Mouse (Mus musculus) limb, embryonic 11.5 days (tissue): ENCODE measurements around the gene Steap3. TPM values are rescaled to one million over a fixed set of nuclear protein-coding genes. Genes with fewer than 3 reads are reported as not detected.

Experiments
- ATAC-seq: fragments of 200-750 bp; cut with Nextera tagmentation; 2 replicates; pipeline ENCODE4 v1.8.0; 2017; ENCODE audit warnings: low read depth; ENCODE audit not compliant: insufficient number of reproducible peaks, low FRiP score, low TSS enrichment
- DNase-seq: peaks from one replicate; pipeline ENCODE4 v3.0.0-alpha.2; 2015; ENCODE audit warnings: low spot score
- H3K27ac ChIP-seq: fragments of 300-500 bp; sonication (generic); replicated peaks from 2 replicates; pipeline ENCODE4 v1.5.1; 2014; ENCODE audit warnings: low read depth, mild to moderate bottlenecking, low read length
- H3K27me3 ChIP-seq: fragments of 300-500 bp; sonication (generic); 2 replicates; pipeline ENCODE4 v1.6.1; 2014; ENCODE audit warnings: mild to moderate bottlenecking, low read length, mixed read lengths; ENCODE audit not compliant: control insufficient read depth, insufficient read depth
- H3K36me3 ChIP-seq: fragments of 300-500 bp; sonication (generic); 2 replicates; pipeline ENCODE4 v1.6.1; 2014; ENCODE audit warnings: mild to moderate bottlenecking, low read length, moderate library complexity, mixed read lengths; ENCODE audit not compliant: control insufficient read depth, insufficient read depth
- H3K4me1 ChIP-seq: fragments of 300-500 bp; sonication (generic); 2 replicates; pipeline ENCODE4 v1.6.1; 2014; ENCODE audit warnings: low read length, mixed read lengths; ENCODE audit not compliant: control insufficient read depth, insufficient read depth
- H3K4me2 ChIP-seq: fragments of 300-500 bp; sonication (generic); 2 replicates; pipeline ENCODE4 v1.6.1; 2014; ENCODE audit warnings: low read depth, mild to moderate bottlenecking, moderate library complexity; ENCODE audit not compliant: severe bottlenecking
- H3K4me3 ChIP-seq: fragments of 300-500 bp; sonication (generic); 2 replicates; pipeline ENCODE4 v1.5.1; 2014; ENCODE audit warnings: low read depth, low read length
- H3K9ac ChIP-seq: fragments of 300-500 bp; sonication (generic); 2 replicates; pipeline ENCODE4 v1.6.1; 2014; ENCODE audit warnings: mild to moderate bottlenecking, low read length
- H3K9me3 ChIP-seq: fragments of 300-500 bp; sonication (generic); 2 replicates; pipeline ENCODE4 v1.6.1; 2016; ENCODE audit warnings: low read length; ENCODE audit not compliant: control insufficient read depth
- WGBS: fragments of 180-500 bp; shearing (Covaris S2); extraction: QIAGEN DNeasy Blood & Tissue Kit; methylation state at CpG from one replicate; pipeline ENCODE4 v1.1.7; 2014; 5-methylcytosine and 5-hydroxymethylcytosine counted together
- polyA plus RNA-seq: library from polyadenylated mRNA; unstranded; fragments of >200 nt; fragmentation: Nextera tagmentation; extraction: Ambion mirVana; gene quantifications from 2 replicates; pipeline ENCODE4 v1.2.1, GENCODE M21; 2014

Gene Steap3
- polyA plus RNA-seq, 1 experiment from 2014 or later = 2.9 TPM

- Histone ChIP-seq H3K9me3 (no peaks in the 10 kb centered on the region), H3K36me3 (no peaks in the 10 kb centered on the region), H3K4me2 (no peak overlapping the region), H3K4me3 (no peak overlapping the region), H3K4me1 (peaks cover 6% of the 10 kb centered on the region), H3K27me3 (no peaks in the 10 kb centered on the region), H3K9ac (no peak overlapping the region), H3K27ac (no peak overlapping the region)
- WGBS = 67% methylated on average over 5 of the region's 5 CpGs
- DNase-seq = peak; percentile 27
- no peak for ATAC-seq
Observed at GRCm38 (mm10) chr1:120171819-120172521, 100.5 kb downstream of the Steap3 start.

- ATAC-seq (no peak), DNase-seq (no peak)
- 84% methylated on average over 7 of the region's 7 CpGs for WGBS
- H3K27ac ChIP-seq = no peak overlapping the region
- no peaks in the 10 kb centered on the region for H3K27me3 ChIP-seq
- no peak overlapping the region for H3K9ac ChIP-seq
- H3K4me2 ChIP-seq = no peak overlapping the region
- H3K4me1 ChIP-seq = no peaks in the 10 kb centered on the region
- H3K4me3 ChIP-seq = no peak overlapping the region
- no peaks in the 10 kb centered on the region for H3K9me3 ChIP-seq
- H3K36me3 ChIP-seq = no peaks in the 10 kb centered on the region
Observed at GRCm38 (mm10) chr1:120170307-120170706, 102.2 kb downstream of the Steap3 start.

GRCm38 (mm10) chr1:120168674-120169073 lies 103.8 kb downstream of the Steap3 start:
- H3K4me2 ChIP-seq = no peak overlapping the region
- H3K4me3 ChIP-seq = no peak overlapping the region
- 89% methylated on average over 7 of the region's 7 CpGs for WGBS
- no peaks in the 10 kb centered on the region for H3K4me1 ChIP-seq
- no peaks in the 10 kb centered on the region for H3K36me3 ChIP-seq
- H3K27ac ChIP-seq = no peak overlapping the region
- H3K9ac ChIP-seq = no peak overlapping the region
- ATAC-seq = no peak
- no peaks in the 10 kb centered on the region for H3K9me3 ChIP-seq
- H3K27me3 ChIP-seq = no peaks in the 10 kb centered on the region
- no peak for DNase-seq

- H3K9ac ChIP-seq = no peak overlapping the region
- no peaks in the 10 kb centered on the region for H3K36me3 ChIP-seq
- H3K4me3 ChIP-seq = no peak overlapping the region
- H3K9me3 ChIP-seq = no peaks in the 10 kb centered on the region
- no peak overlapping the region for H3K27ac ChIP-seq
- no peaks in the 10 kb centered on the region for H3K4me1 ChIP-seq
- WGBS = 82% methylated on average over 4 of the region's 4 CpGs
- no peaks in the 10 kb centered on the region for H3K27me3 ChIP-seq
- no peak for ATAC-seq
- no peak overlapping the region for H3K4me2 ChIP-seq
- no peak for DNase-seq
Observed at GRCm38 (mm10) chr1:120168016-120168415, 104.5 kb downstream of the Steap3 start.

GRCm38 (mm10) chr1:120162616-120163015 lies 109.9 kb downstream of the Steap3 start:
- no peak overlapping the region for H3K4me3 ChIP-seq
- H3K4me1 ChIP-seq = peaks cover 4% of the 10 kb centered on the region; the same call in 1 of the 2 replicates
- H3K4me2 ChIP-seq = no peak overlapping the region
- 46% methylated on average over 1 of the region's 1 CpGs for WGBS
- no peaks in the 10 kb centered on the region for H3K36me3 ChIP-seq
- H3K27ac ChIP-seq = no peak overlapping the region
- H3K27me3 ChIP-seq = no peaks in the 10 kb centered on the region
- ATAC-seq = no peak
- no peak overlapping the region for H3K9ac ChIP-seq
- no peak for DNase-seq
- H3K9me3 ChIP-seq = no peaks in the 10 kb centered on the region

- Histone ChIP-seq H3K27me3 (no peaks in the 10 kb centered on the region), H3K36me3 (no peaks in the 10 kb centered on the region), H3K27ac (no peak overlapping the region), H3K4me3 (no peak overlapping the region), H3K4me2 (no peak overlapping the region), H3K9ac (no peak overlapping the region), H3K9me3 (no peaks in the 10 kb centered on the region), H3K4me1 (peaks cover 4% of the 10 kb centered on the region; the same call in 1 of the 2 replicates)
- DNase-seq (no peak), ATAC-seq (no peak)
- WGBS = 93% methylated on average over 5 of the region's 5 CpGs
Observed at GRCm38 (mm10) chr1:120161502-120161901, 111.0 kb downstream of the Steap3 start.

- H3K27ac ChIP-seq = no peak overlapping the region
- H3K36me3 ChIP-seq = no peaks in the 10 kb centered on the region
- no peaks in the 10 kb centered on the region for H3K27me3 ChIP-seq
- no peak for ATAC-seq
- H3K9ac ChIP-seq = no peak overlapping the region
- peaks cover 4% of the 10 kb centered on the region; the same call in 1 of the 2 replicates for H3K4me1 ChIP-seq
- DNase-seq = no peak
- no peak overlapping the region for H3K4me3 ChIP-seq
- no peak overlapping the region for H3K4me2 ChIP-seq
- 87% methylated on average over 9 of the region's 9 CpGs for WGBS
- H3K9me3 ChIP-seq = no peaks in the 10 kb centered on the region
Observed at GRCm38 (mm10) chr1:120158474-120159127, 113.9 kb downstream of the Steap3 start.

- Histone ChIP-seq H3K4me2 (no peak overlapping the region), H3K9ac (no peak overlapping the region), H3K27ac (no peak overlapping the region), H3K9me3 (no peaks in the 10 kb centered on the region), H3K36me3 (no peaks in the 10 kb centered on the region), H3K4me3 (no peak overlapping the region), H3K4me1 (peaks cover 4% of the 10 kb centered on the region; the same call in 1 of the 2 replicates), H3K27me3 (no peaks in the 10 kb centered on the region)
- WGBS = 37% methylated on average over 1 of the region's 1 CpGs
- no peak; the same call in 1 of the 2 replicates for ATAC-seq
- peak; percentile 51 for DNase-seq
Observed at GRCm38 (mm10) chr1:120155325-120155724, 117.2 kb downstream of the Steap3 start.
